Mouse (Mus musculus) lung, postnatal 0 days (tissue): ENCODE measurements at regions not wholly inside any gene's neighbourhood (a gene's known extent, or its start where the extent isn't known, plus 50 kb on each side); places are given as distances from the start of the nearest gene placed in this dataset. TPM values are rescaled to one million over a fixed set of nuclear protein-coding genes. Genes with fewer than 3 reads are reported as not detected.

ENCODE experiments used
- ATAC-seq: fragments of 200-750 bp; cut with Nextera tagmentation; 2 replicates; pipeline ENCODE4 v1.8.0; 2017; ENCODE audit warnings: moderate library complexity
- DNase-seq: peaks from one replicate; pipeline ENCODE4 v3.0.0-alpha.2; 2016; ENCODE audit warnings: low spot score
- H3K27ac ChIP-seq: fragments of 300-500 bp; sonication (generic); 2 replicates; pipeline ENCODE4 v1.5.1; 2014; ENCODE audit warnings: antibody characterized with exemption, mild to moderate bottlenecking, low read length, mixed read lengths
- H3K27me3 ChIP-seq: fragments of 300-500 bp; sonication (generic); replicated peaks from 2 replicates; pipeline ENCODE4 v1.6.1; 2014; ENCODE audit warnings: low read length, mixed read lengths; ENCODE audit not compliant: insufficient read depth
- H3K36me3 ChIP-seq: fragments of 300-500 bp; sonication (generic); 2 replicates; pipeline ENCODE4 v1.6.1; 2014; ENCODE audit warnings: low read length, mixed read lengths; ENCODE audit not compliant: insufficient read depth
- H3K4me1 ChIP-seq: fragments of 300-500 bp; sonication (generic); 2 replicates; pipeline ENCODE4 v1.6.1; 2014; ENCODE audit warnings: antibody characterized with exemption, low read depth, low read length, mixed read lengths; ENCODE audit not compliant: insufficient read depth
- H3K4me2 ChIP-seq: fragments of 300-500 bp; sonication (generic); replicated peaks from 2 replicates; pipeline ENCODE4 v1.6.1; 2014; ENCODE audit warnings: low read depth, mild to moderate bottlenecking, low read length, moderate library complexity, mixed read lengths
- H3K4me3 ChIP-seq: fragments of 300-500 bp; sonication (generic); 2 replicates; pipeline ENCODE4 v1.5.1; 2014; ENCODE audit warnings: low read depth, low read length
- H3K9ac ChIP-seq: fragments of 300-500 bp; sonication (generic); replicated peaks from 2 replicates; pipeline ENCODE4 v1.6.1; 2014; ENCODE audit warnings: low read depth, mild to moderate bottlenecking
- H3K9me3 ChIP-seq: fragments of 300-500 bp; sonication (generic); 2 replicates; pipeline ENCODE4 v1.6.1; 2016; ENCODE audit warnings: low read length, mixed read lengths
- CTCF ChIP-seq: IDR thresholded peaks from 2 replicates; pipeline ENCODE4 v1.5.1; 2016; ENCODE audit warnings: antibody characterized with exemption, mild to moderate bottlenecking
- EP300 ChIP-seq: IDR thresholded peaks from 2 replicates; pipeline ENCODE4 v1.6.1; 2016; ENCODE audit warnings: antibody characterized with exemption, mild to moderate bottlenecking, control low read depth
- WGBS: fragments of 180-500 bp; shearing (Covaris S2); extraction: QIAGEN DNeasy Blood & Tissue Kit; methylation state at CpG from one replicate; pipeline ENCODE4 v1.1.7; 2014; 5-methylcytosine and 5-hydroxymethylcytosine counted together
- microRNA-seq: library from miRNA; unstranded; fragments of <30 nt; microRNA quantifications from one replicate; pipeline ENCODE4, GENCODE M21; 2016

- no peak overlapping the region for H3K4me2 ChIP-seq
- ATAC-seq (no peak), DNase-seq (no peak)
- H3K9me3 ChIP-seq = no peaks in the 10 kb centered on the region
- no peaks in the 10 kb centered on the region for H3K27me3 ChIP-seq
- no peaks in the 10 kb centered on the region for H3K4me1 ChIP-seq
- H3K27ac ChIP-seq = no peak overlapping the region
- H3K4me3 ChIP-seq = no peak overlapping the region
- TF ChIP-seq EP300 (no peak), CTCF (no peak)
- H3K36me3 ChIP-seq = no peaks in the 10 kb centered on the region
- no peak overlapping the region for H3K9ac ChIP-seq
Measured at GRCm38 (mm10) chr16:19886596-19886995, 96.2 kb downstream of the Klhl6 start.

- WGBS = 35% methylated on average over 3 of the region's 3 CpGs
- Histone ChIP-seq H3K9ac (no peak overlapping the region), H3K4me3 (no peak overlapping the region), H3K36me3 (no peaks in the 10 kb centered on the region), H3K4me2 (no peak overlapping the region), H3K27ac (no peak overlapping the region), H3K27me3 (no peaks in the 10 kb centered on the region), H3K9me3 (no peaks in the 10 kb centered on the region), H3K4me1 (no peaks in the 10 kb centered on the region)
- TF ChIP-seq CTCF (no peak), EP300 (no peak)
- ATAC-seq (no peak), DNase-seq (no peak)
Measured at GRCm38 (mm10) chr16:19889576-19889975, 93.3 kb downstream of the Klhl6 start.

- no peaks in the 10 kb centered on the region for H3K27me3 ChIP-seq
- no peak overlapping the region for H3K4me3 ChIP-seq
- no peaks in the 10 kb centered on the region for H3K9me3 ChIP-seq
- H3K9ac ChIP-seq = no peak overlapping the region
- no peaks in the 10 kb centered on the region for H3K4me1 ChIP-seq
- no peak for DNase-seq
- H3K4me2 ChIP-seq = no peak overlapping the region
- TF ChIP-seq EP300 = no peak
- TF ChIP-seq CTCF = no peak
- ATAC-seq = no peak
- H3K27ac ChIP-seq = no peak overlapping the region
- no peaks in the 10 kb centered on the region for H3K36me3 ChIP-seq
- 78% methylated on average over 3 of the region's 3 CpGs for WGBS
Measured at GRCm38 (mm10) chr16:19891441-19891840, 91.4 kb downstream of the Klhl6 start.

- no peaks in the 10 kb centered on the region for H3K27me3 ChIP-seq
- no peak for TF ChIP-seq CTCF
- TF ChIP-seq EP300 = no peak
- ATAC-seq (no peak), DNase-seq (no peak)
- no peaks in the 10 kb centered on the region for H3K4me1 ChIP-seq
- WGBS = 69% methylated on average over 9 of the region's 9 CpGs
- no peak overlapping the region for H3K27ac ChIP-seq
- no peak overlapping the region for H3K9ac ChIP-seq
- H3K4me3 ChIP-seq = no peak overlapping the region
- no peak overlapping the region for H3K4me2 ChIP-seq
- no peaks in the 10 kb centered on the region for H3K36me3 ChIP-seq
- H3K9me3 ChIP-seq = no peaks in the 10 kb centered on the region
Measured at GRCm38 (mm10) chr16:19894435-19894994, 88.3 kb downstream of the Klhl6 start.

Small RNA genes lying in the stretch of these regions (microRNA-seq; reads per million reads assigned to microRNA genes)
- not detected for gene Gm27883
